Mouse (Mus musculus) gastrocnemius, postnatal 25 days (tissue): Measurements from ENCODE around the gene Ston1. TPM values are rescaled to one million over a fixed set of nuclear protein-coding genes. Genes with fewer than 3 reads are reported as not detected.

Experiments used
- DNase-seq: peaks from one replicate; pipeline ENCODE4 v3.0.0; 2022
- total RNA-seq, 2 experiments: library from RNA; stranded (reverse); gene quantifications; 1 replicate in 1 of 2; 2 replicates in 1 of 2; pipeline ENCODE4 v1.2.3; 2021

Ston1 gene
- total RNA-seq, 2 experiments from 2014 or later, result 8.2 to 10.8 TPM

DNA sequence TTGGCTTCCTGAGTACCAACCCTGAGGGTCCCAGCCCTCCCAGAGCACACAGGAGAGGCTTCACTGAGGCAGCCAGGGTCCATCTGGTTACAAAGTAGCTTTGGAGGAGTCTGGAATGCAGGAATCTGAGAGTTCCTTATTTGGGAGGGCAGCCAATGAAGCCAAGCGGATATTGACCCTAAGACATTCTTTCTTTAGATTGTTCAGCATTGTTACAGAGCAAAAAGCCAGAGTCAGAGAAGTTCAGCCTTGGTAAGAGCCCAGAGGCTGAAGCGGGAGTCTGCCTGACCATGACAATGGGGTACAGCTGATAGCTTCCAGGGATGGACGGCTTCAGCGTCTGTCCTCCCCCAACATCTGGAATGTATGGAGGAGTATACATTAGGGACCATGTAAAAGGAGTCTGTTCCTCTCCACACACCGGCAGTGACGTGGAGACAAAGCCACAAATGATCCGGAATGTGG is 28.9 kb downstream of the Ston1 start:
- DNase-seq, result no peak

DNA sequence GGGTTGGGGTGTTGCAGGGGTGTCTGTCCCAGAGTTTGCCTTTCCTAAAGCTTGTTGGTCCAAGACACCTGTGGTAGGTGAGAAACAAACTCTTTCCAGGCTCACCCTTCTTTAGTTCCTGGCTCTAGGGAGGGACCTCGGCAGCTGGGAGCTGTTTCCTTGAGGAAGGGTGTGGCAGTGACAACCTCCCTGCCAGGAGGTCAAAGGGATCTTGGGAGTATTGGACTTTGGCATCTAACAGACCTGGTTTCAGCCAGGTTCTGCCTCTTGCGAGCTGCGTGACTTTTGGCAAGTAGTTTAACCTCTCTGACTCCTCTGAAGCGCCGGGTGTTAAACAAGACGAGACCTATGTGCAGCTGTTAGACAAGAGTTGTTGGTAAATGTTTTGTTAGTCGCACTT is 29.7 kb downstream of the Ston1 start:
- DNase-seq, result no peak

DNA sequence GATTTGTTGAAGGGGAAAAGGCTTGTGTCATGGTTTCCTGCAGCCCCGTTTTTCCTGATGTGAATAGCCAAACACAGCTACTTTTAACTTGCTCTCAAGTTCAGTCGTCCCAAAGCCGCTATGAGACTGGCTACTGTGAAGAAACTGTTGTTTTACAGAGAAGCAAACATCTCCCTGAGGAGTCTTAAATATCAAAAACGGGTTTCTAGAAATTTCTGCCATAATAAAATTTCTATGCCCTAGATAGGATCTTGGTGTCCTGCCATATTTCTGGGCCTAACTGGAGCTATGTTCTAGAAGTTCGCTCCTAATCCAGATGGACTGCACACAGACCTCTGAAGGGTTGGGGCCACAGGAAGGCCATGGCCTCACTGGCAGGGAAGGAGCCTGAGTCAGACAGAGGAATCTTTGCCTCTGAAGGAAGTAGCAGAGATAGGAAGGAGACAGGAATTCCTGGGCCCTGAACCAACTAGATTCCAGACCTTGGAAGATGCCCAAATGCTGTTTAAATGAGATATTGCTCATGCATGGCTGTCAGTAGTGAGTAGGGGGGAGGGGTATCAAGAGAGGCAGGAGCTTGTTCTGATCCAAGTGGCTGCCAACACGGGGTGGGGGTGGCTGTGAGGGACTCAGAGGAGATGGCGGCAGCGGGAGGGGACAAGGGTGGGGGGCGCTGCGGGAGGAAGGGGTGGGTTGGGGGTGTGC is 31.3 kb downstream of the Ston1 start:
- peak; percentile 83 for DNase-seq

DNA sequence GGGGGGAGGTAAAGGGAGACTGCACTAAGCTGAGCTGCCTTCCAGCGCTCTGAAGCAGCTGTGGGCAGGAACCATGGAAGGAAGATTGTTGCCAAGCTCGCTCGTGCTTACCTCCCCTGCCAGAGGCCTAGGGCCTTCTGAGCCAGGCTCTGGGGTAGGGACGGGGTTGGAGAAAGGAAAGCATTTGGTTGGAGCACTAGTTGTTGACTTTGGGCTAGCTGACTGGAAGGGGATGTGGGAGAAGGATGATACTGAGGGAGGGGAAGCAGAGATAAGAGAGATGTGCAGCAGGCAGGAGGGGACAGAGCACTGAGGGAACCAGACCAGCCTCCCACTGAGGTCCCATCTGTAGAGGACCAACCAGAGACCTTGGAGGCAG is 31.9 kb downstream of the Ston1 start:
- peak; percentile 49 for DNase-seq

DNA sequence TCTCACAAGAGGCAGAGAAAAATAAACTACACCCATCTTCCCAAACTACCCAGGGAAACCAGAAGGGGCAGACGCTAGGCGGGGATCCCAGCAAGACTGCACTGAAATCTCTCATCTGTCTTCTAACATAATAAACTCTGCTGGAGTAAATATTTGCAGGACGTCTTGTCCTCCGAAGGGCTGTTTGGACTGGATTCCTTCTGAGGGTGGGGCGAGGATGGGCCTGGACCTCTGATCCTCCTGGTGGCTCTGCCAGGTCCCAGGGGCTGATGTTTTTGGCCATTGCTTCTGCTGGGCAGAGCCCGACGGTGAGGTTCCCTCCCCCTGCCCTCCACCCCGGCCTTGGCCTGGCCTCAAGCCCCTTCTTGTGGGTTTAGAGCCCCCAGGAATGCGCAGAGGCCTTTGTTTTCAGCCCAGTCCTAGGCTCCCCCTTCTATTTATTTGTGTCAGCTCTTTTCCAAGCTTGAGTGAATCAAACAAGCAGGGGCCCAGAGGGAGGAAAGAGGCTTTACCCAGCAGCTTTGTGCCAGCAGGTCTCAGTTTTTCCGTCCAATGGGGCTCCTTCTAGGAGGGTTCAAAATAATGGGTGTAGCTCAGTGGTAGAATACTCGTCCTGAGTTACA is 32.6 kb downstream of the Ston1 start:
- peak; percentile 76 for DNase-seq

DNA sequence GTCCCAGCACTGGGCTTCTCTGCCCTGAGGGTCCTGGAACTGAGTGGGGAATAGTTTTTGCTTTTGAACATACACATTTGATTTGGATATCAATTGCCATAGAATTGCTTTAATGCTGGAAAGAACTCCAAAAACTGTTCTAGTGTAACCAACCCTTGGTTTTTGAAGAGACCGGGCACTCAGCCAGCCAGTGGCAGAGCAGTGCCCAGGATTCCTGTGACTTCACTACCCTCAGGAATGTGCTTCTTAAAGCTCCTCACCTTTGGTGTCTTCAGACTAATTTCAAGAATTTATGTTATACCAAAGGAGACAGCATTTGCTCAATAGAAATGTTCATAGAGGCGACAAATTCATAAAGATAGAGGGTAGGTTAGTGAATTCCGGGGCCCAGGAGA is 33.1 kb downstream of the Ston1 start:
- DNase-seq, result no peak

DNA sequence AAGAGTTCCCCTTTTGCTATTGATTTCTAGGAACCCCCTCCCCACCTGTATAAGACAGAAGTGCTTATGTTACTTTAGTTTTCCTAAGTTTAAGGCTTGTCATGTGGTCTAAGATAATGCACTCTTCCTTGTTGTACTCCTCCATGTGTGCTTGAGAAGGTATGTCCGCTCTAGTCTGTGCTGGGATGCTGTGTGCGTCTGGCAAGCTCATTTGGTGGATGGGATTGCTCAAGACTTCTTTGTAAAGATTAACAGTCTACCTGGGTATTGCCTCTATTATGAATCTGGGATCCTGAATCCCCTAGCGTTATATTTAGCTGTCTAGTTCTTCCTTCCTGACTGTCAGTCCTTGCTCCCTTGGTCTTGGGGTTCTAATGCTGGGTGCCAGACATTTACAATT is 35.1 kb downstream of the Ston1 start:
- no peak for DNase-seq

DNA sequence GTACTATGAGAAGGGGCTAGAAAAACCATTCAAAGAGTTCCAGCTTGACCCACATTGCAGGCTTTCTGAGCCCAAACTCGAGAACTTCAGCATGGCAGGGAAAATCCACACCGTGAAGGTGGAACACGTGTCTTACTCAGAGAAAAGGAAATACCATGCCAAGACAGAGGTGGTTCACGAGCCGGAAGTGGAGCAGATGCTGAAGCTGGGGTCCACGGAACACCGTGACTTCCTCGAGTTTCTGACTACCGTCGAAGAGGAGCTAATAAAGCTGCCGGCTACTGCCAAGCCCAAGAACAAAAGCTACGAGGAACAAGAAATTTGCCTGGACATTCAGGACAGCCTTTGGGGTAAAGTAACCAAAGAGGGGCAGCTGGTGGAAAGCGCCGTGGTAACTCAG is 38.6 kb downstream of the Ston1 start:
- no peak for DNase-seq

DNA sequence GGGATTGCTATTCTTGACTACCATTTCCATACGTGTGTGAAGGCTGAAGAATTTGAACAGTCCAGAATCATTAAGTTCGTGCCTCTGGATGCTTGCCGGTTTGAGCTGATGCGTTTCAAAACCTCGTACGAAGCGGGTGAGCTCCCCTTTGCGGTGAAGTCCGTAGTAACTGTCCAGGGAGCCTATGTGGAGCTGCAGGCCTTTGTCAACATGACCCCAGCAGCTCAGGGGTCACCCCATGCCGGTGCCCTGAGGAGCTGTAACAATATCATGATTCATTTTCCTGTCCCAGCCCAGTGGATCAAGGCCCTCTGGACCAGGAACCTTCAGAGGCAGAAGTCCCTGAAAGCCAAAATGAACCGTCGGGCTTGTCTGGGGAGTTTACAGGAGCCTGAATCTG is 39.1 kb downstream of the Ston1 start:
- no peak for DNase-seq

DNA sequence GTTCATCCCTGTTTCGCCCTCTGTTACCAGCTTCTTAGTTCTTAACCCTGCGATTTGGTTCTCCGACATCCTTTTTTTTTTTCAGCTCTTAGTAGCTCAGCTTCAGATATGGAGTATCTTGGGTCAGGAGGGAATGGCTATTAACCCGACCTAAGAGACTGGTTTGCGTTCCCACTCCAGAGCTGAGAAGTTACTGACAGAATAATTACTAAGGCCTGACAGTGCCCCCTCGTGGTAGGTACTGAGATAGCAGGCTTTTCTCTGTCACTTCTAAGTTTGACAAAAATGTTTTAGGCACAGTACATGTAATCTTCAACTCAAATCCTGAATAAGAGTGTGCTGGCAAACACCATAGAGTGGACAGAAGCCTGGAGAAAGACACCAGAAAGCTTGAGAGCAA is 43.5 kb downstream of the Ston1 start:
- no peak for DNase-seq

DNA sequence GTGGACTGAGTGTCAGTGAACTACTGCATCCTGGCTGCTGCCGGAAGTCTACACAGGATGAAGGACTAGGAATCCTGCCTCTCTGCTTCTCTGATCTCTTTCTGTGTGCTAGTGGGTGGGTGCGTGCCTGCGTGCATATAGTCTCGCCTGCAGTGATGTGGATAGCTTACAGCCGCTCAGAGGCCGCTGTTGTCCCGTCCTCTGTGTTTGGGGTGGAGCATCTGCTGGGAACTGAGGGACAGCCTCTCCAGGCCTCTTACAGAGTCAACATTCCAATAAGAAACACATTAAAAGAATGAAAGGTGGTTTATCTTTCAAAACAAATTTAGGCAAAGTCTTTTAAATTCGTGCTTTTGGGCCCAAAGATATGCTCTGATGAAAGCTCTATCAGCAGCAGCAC is 44.4 kb downstream of the Ston1 start:
- DNase-seq, result no peak

DNA sequence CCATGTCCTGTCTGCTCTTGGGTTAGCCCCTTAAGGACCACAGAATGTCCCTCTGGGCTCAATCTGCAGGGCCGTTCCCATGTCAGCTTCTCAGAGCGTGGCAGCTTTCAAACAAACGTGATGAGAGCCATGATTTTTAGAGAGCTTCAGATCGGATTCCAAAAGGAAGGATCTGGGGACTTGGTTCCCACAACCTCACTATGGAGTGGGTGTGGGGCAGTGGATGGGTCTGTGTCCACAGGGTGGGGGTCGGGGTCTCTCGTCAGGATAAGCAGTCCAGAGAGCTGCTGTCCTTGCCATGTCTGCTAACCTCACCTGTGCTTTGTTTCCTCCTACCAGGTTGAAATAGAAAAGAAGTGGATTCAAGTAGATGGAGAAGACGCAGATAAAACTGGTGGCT is 47.4 kb downstream of the Ston1 start:
- no peak for DNase-seq

DNA sequence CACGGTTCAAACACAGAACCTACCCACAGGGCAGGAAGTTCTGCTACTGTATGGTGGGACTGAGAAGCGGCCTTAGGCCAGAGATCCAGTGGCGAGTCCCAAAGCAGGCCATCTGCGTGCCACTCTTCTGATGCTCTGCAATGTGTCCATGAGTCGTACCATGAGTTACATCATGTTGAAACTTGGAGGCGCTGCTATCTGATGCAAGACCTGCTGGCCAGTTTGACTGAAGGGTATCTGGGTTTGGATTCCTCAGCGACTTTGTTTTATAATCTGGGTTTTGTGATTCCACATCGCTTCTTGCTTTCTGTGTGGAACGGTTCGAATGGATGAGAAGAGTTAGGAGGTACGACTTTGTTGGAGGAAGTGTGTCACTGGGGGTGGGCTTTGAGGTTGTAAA is 47.8 kb downstream of the Ston1 start:
- DNase-seq, result no peak

DNA sequence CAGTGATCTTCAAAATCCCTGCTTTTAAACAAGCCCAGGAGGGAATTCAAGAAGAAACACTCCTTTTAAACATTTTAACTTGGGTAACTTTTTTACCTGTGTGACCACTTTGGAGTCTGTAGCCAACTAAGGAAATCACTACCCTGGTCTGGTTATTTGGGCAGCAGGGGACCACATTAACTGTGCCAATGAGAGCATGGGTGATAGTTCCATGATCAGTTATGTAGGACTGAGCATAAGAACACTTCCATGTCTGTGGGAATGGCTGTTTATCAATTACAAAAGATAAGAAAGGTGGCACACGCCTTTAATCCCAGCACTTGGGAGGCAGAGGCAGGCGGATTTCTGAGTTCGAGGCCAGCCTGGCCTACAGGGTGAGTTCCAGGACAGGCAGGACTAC is 49.7 kb downstream of the Ston1 start:
- DNase-seq, result no peak

DNA sequence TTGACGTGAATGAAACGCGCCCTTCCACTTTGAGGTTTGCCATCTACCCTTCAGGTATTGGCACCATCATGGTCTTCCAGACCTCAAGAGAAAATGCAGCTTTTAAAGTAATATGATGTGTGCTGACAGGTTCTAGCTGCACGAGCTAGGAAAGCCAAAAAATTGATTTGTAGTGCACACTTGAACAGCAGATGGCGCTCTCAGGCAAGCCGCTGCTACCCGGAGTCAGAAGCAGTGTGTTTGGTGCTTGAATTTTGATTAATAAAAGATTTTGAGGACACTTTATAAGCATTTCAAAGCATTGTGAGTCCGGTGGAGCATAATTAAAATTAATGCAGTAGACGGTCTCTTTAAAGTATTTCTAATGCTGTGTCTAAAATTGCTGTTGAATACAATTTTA is 54.5 kb downstream of the Ston1 start:
- DNase-seq, result no peak

DNA sequence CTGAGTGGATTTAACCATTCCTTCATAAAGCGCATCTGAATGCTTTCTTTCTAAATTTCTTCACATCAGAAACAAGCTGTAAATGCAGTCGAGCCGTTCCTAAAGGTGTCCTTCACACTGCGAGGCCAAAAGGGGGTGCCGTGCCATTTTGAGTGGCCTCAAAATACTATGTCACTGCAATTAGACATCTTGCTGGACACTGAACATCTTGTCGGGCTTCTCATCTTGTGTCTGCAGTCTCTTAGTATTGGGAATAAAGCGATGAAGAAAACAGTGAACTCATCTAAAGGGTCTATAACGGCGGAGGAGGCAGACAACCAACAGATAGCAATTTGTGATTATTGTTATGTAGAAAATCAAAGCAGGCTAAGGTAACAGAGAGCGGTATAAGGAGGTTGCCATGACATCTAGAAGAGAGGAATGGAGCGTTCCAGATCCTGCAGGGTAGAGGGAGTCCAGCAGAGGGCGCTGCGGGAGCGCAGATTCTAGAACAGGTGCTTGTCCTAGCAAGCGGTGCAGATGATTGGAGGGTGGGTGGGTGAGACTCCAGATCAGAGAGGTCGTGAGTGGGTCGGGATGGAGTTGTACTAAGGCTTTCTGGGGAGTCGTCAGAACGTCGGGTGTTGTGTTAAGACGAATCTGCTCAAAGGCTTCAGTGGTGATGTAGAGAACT is 55.4 kb downstream of the Ston1 start:
- DNase-seq, result peak; percentile 19

DNA sequence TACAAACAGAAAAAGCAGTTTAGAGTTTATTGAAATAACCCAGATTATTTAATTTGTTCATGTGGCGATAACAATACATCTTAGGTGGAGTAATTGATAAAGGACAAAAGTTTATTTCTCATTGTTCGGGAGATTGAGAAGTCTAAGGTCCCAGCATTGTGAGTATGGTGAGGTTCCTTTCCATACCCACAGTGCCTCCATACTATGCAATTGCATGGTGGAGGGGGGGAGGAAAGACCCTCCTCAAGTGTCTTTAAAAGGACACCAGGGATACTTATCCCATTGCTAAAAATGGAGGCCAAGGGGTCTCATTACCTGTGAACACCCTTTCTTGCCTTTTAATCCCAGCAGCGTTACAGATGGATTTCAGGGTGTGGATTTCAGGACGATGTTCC is 55.9 kb downstream of the Ston1 start:
- no peak for DNase-seq

DNA sequence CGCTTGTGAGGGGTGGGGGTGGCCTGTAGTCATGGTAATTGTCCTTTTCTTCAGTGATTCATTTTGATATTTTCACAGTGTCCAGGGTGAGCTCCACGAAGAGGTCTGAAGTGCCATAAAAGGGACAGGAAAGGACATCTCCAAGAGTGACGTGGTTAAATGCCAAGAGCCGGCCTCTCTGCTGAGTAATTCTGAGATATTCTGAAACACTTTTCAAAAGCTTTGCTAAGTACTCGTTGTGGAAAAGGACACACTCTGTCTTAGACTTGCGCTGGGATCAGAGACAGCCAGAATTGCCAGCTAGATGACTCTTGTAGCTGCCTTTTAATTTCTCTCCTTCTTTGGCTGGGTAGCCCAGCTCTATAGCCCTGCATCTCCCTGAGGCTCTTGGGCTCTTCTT is 61.0 kb downstream of the Ston1 start:
- DNase-seq, result no peak

DNA sequence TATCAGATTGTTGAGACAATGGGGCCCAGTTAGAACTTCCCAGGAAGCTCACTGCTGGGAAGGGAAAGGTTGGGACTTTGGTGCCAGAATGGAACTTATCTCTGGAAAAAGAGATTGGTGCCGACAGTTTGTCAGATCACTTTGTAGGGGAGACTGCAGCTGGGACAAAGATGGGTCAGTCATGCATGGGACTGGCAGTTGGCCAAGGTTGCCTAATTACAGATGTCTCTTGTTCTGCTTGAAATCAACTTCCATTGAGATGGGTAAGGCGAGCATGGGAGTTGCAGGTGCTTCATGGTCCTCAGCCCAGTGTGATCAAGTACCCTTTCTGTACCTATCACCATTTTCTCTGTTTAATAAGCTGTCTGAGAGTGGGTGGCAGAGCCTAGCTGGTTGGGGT is 68.6 kb downstream of the Ston1 start:
- DNase-seq, result no peak

DNA sequence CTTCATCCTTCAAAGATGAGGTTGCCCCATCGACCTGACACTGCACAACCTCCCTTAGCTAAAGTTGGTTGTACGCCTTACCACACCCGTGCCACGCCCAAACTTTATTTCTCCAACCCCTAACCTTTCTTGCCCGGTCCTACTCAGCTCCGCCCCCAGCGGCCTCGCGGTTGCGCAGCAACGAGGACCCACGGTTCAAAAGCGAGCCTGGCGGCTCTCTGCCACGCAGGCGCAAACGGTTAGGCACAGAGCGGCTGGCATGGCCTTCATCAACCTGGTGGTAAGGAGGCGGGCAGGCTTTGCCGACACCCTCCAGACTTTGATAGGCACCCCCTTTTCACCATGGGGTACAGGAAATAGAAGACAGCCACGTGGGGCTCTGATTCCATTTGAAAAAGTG is 71.0 kb downstream of the Ston1 start, which contains the start of gene Gtf2a1l:
Gene Gtf2a1l, plus strand, starts transcription at position 209 of the 400 bp plus-strand sequence.
- DNase-seq, result no peak

DNA sequence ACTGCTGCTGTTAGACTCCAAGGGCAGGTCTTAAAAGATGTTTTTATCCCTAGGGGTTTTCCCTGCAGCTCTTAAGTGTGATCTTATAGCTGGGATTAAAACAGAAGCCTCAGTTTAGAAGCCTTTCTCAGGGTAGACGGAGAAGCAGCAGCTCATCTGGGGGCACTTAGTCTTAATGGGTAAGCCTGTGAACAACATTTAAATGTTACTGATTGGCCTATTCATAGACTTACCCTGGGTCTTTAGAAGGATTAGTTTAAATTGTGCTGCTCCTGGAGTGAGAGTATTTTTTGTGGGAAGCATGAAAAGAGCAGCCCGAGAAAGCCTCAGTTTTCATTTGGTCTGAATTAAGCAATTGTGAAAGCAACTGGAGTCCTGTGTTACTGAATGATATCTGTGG is 72.4 kb downstream of the Ston1 start:
- no peak for DNase-seq

DNA sequence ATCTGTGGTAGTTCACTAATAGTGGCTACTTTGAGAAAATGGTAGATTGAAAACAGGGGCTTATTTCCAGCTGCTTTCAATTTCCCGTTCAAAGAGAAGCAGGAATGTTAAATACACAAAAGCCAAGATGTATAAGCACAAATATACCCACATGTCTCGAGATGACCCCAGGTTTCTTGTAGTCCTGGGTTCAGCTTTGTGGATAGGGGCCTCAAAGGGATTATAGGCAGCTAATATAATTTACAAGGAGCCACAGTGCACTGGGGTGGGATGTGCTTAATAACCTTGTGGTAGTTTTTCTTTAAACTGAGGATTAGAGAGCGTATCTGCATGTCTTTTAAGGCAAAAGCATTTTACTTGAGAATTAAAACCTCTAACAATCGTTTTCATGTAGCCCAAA is 73.3 kb downstream of the Ston1 start:
- no peak for DNase-seq
